Mouse (Mus musculus): Measurements from ENCODE around the gene 3110082I17Rik.
A peak's percentile ranks its signal among the peaks of the same experiment; 100 is the strongest.

Gene 3110082I17Rik

DNA sequence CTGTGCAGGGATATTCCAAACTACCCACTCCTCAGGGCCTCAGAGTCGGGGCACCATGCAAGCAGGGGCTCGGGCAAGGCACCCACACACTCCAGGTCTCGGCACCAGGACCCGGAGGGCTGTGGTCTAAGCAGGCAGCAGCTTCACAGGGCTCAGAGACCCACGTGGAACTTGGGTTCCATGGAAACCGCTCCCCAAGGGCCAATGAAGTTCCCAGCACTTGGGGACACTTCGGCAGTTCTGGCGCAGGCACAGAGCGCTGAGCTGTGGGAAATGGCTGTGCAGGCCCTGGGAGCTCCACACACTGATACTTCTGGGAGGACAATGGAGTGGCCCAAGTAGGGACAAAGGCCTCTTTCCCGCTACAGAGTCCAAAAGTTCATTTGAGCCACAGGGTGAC, 7.3 kb downstream of the 3110082I17Rik start:
- DNase-seq (ENCODE audit: low spot score in 2 of 2), result no peak

DNA sequence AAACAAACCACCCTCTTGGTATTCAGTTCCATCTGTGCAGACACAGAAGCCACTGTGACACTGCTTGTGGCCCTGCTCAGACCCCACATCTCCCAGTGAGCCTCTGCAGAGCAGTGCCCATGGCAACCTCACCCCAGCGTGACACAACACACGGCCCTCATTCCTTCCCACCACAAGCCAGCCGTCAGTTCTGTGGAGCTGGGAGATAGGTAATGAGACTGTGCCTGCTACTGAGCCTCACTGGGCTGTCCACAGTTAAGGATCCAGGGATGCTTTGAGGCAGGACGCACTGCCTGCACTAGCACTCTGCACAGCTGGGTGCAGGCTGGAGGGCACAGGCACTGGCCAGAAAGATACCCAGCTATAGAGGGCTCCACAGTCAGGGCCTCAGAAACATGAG, 10.4 kb downstream of the 3110082I17Rik start:
- DNase-seq (ENCODE audit: low spot score in 2 of 2), result no peak

DNA sequence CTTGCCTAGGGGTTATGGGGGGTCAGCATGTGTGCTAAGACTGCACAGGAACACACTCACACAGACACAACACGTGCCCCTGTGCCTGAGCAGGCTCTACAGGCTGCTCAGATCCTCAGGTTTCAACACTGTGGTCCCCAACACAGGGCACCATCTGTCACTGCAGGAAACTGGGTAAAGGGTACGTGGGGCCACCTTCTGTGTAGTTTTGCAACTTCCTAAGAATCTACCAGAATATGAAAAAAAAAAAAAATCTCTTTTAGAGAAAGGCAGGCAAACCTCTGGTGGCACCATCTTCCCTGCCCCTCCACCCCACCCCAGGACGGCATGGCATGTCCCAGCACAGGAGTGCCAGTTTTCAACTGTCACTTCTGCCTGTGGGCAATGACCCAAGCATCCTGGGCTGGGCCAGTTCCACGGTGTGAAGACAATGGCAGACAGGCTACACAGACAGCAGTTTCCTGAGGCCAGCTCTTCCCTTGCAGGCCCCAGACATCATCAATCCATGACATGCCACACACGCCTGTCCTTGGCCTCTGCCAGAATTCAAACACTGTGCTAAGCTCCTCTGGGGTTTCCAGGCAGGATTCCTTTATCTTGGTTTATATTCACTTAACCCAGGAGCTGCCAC, 11.1 kb downstream of the 3110082I17Rik start:
- DNase-seq (ENCODE audit: low spot score in 2 of 2), result peak; percentile 16 to 50

- no peak for DNase-seq (ENCODE audit: low spot score in 2 of 2)
Measured at GRCm38 (mm10) chr5:139448025-139448424, 12.3 kb downstream of the 3110082I17Rik start.

DNA sequence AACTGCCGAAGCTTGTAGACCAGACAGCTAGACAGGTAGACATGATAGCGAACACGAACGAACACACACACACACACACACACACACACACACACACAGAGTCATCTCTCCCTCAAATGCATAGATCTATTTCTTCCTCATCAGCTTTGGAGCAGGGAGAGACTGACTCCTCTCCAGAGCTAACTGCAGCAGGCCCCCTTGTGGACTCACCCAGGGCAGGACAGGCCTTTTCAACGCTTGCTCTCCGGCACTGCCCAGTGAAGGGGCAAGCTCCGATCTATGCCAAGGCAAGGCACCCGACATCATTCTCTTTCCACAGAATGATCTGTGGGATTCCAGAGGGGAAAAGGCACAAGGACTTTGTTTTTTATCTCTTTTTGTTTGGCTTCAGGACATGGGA, 15.1 kb downstream of the 3110082I17Rik start:
- DNase-seq (ENCODE audit: low spot score in 2 of 2), result no peak

DNA sequence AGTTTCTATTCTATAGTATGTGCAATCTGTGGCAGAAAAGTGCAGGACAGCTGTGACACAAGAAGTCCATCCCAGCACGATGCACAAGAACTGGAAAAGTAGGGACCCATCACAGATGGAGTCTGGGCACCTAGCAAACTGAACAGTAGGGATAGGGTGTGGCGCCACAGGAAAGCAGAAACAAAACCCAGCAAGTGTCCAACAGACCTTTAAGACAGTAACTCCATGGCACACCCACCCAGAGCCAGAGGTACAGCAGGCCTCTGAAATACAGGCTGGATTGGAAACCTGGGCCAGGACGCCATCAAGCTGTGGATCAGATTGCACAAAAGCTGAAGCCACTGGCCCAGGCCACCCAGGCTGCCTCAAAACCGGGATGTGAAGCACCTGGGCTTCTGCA, 17.4 kb downstream of the 3110082I17Rik start:
- no peak for DNase-seq (ENCODE audit: low spot score in 2 of 2)

GRCm38 (mm10) chr5:139442428-139442827, 17.9 kb downstream of the 3110082I17Rik start:
- no peak for DNase-seq (ENCODE audit: low spot score in 2 of 2)

- DNase-seq (ENCODE audit: low spot score in 2 of 2), result no peak
Measured at GRCm38 (mm10) chr5:139441726-139442018, 18.7 kb downstream of the 3110082I17Rik start.

GRCm38 (mm10) chr5:139440926-139441725, 19.2 kb downstream of the 3110082I17Rik start:
- no peak for DNase-seq (ENCODE audit: low spot score in 2 of 2)

DNA sequence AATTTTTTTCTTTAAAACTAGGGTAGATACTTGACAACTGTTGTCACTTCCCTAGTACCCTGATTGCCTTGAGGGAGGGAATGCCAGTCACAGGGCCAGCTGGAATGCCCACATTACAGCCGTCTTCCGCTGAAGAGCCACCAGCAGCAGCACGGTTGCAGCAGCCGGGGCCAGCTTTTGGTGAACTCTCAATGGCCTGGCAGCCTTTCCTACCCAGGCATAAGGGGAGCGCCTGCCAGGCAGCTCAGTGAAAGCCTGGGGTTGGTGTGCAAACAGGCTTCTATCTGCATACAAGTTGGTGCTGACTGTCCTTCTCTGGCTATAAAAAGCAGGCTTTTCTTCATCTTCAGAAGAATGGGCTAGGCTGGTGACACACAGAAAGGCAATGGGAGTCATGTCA, 19.9 kb downstream of the 3110082I17Rik start:
- DNase-seq (ENCODE audit: low spot score in 2 of 2), result no peak

GRCm38 (mm10) chr5:139438440-139438839, 21.9 kb downstream of the 3110082I17Rik start:
- DNase-seq (ENCODE audit: low spot score in 2 of 2), result no peak

GRCm38 (mm10) chr5:139437769-139438168, 22.6 kb downstream of the 3110082I17Rik start:
- no peak for DNase-seq (ENCODE audit: low spot score in 2 of 2)

GRCm38 (mm10) chr5:139434940-139435339, 25.4 kb downstream of the 3110082I17Rik start:
- DNase-seq (ENCODE audit: low spot score in 2 of 2), result no peak

DNA sequence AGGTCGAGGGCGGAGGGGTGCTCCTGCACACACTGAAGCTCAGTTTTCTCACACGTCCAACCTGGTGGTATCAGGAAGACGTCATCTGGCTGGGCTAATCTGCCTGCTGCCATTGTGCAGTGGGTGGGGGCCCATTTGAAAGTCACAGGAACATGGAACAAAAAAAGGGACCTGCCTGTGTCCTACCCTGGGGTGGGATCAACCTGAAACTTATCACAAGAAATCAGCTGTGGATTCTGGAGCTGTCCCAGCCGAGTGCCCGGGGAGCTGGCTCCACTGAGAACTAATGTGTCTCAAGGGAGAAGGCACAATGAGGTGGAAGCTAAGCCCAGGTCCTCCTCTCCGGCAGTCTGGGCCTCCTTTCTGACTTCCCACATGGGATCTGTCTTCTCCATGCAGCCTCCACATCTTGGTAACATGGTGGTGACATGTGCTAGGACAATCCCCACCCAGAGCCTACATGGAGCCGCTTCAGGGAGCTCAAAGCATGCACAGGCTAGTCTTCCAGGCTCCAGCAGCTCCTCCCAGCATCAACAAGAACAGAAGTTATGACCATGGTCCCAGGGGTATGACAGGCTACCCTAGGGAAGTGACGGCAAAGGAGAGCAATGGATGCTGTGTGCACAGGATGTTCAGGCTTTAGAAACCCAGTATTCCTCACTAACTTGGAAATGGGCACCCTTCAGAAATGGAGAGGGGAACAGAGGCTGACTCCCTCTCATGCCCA, 26.3 kb downstream of the 3110082I17Rik start:
- DNase-seq (ENCODE audit: low spot score in 2 of 2), result no peak

GRCm38 (mm10) chr5:139432747-139433508, 27.4 kb downstream of the 3110082I17Rik start:
- no peak for DNase-seq (ENCODE audit: low spot score in 2 of 2)

- DNase-seq (ENCODE audit: low spot score in 2 of 2), result no peak
Measured at GRCm38 (mm10) chr5:139432333-139432732, 28.0 kb downstream of the 3110082I17Rik start.

GRCm38 (mm10) chr5:139429818-139430341, 30.4 kb downstream of the 3110082I17Rik start:
- no peak for DNase-seq (ENCODE audit: low spot score in 2 of 2)

DNA sequence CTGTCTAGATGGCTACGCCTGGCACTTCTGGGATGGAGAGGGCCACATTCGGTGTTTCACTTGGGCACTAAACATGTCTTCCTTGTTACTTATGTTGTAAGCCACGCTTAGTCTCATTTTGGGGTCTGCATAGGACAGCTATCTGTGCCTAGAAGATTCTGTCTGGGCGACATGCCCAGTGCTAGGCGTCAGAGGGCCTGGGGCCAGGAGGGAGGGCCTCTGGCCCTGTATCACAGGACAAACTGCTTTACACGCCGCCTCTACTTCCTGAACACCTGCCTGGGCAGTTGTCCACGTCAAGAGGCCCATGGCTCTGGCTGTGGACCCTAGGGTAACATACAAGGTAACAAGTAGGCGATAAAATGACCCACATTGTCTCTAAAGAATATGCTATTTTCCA, 32.3 kb downstream of the 3110082I17Rik start:
- DNase-seq (ENCODE audit: low spot score in 2 of 2), result no peak

DNA sequence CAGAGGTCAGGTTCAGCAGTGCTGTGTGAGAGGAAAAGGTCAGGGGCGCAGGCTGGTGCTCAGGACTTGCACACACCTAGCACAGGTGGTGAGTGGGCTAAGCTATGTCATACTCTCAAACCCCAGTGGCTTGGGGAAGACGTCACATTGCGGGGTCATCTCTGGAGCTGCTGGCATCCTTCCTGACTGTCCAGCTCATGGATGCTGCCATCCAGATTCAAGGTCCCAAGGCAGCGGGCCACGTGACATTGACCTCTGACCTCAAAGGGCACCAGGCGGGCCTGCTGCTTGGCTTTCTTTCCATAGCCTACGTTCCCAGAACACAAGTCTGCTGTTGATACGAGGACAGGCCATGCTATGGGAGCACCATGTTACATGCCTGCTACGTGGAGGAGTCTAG, 33.3 kb downstream of the 3110082I17Rik start:
- DNase-seq (ENCODE audit: low spot score in 2 of 2), result no peak

- DNase-seq (ENCODE audit: low spot score in 2 of 2), result no peak
Measured at GRCm38 (mm10) chr5:139425198-139425597, 35.1 kb downstream of the 3110082I17Rik start.

DNA sequence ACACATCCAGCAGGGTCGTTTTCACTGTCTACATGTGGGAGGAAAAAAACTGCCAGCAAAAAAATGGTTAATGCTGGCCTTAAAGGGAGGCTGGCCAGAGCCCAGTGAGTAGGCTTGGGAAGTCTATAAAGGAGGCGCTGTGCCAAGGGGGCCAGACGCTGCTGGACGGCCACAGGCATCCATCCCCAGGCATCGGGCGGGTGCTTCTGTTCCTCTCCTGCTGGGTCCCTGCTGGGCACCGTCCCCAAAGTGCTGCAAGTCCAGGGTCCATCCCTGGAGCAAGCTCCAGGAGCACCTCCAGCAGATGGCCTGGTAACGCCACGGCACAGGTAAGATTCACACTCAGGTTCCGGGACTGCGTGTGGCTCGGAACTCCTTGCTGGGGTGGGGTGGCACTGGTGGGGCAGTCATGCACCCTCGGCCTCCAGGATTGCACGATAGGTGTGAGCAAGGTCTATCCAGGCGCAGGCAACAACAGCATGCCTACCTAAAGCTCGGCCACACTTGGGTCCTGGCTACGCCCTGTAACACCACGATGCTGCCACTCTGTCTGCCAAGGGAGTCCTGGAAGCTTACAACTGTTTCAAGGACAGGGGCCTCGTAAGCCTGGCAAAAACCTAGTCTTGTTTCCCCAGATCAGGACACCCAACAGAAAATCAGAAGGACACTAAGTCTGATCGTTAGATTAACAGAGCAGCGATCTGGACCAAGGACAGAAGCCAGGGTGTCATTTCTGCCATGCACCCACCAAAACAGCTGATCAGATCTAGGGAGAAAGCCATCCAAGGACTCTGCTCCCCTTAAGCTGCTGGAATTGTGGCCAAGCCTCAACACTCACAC, 37.1 kb downstream of the 3110082I17Rik start, which contains the start of gene Gper1:
Gene Gper1 (plus strand): TSS at position 126 of the 840 bp plus-strand sequence.
- DNase-seq (ENCODE audit: low spot score in 2 of 2), result no peak
